Mouse (Mus musculus): ENCODE data around the gene Itgbl1. TPM values are rescaled to one million over a fixed set of nuclear protein-coding genes. Genes with fewer than 3 reads are reported as not detected.

The Itgbl1 gene
- polyA plus RNA-seq (2014; fragmentation: Nextera tagmentation; extraction: Ambion mirVana): 0.07 TPM in 1 of 2 replicates, not detected in the other

GRCm38 (mm10) chr14:123659921-123660385, at the start of gene Itgbl1:
TSS of gene Itgbl1 (plus strand) at chr14:123659971.
- Histone ChIP-seq H3K4me3 (ENCODE audit: low read depth, low read length) (no peak within 1 kb of the TSS), H3K9ac (ENCODE audit: low read length) (no peak within 1 kb of the TSS), H3K4me1 (ENCODE audit: control insufficient read depth, insufficient read depth, low read length) (no peaks in the 10 kb centered on the region), H3K27me3 (ENCODE audit: control insufficient read depth, insufficient read depth, low read length) (no peaks in the 10 kb centered on the region), H3K4me2 (ENCODE audit: low read depth, severe bottlenecking) (no peak within 1 kb of the TSS), H3K9me3 (ENCODE audit: control insufficient read depth, low read length) (no peaks in the 10 kb centered on the region), H3K27ac (replicated peaks; ENCODE audit: low read depth, low read length) (no peak within 1 kb of the TSS), H3K36me3 (ENCODE audit: control insufficient read depth, insufficient read depth, low read length) (no peaks in the 10 kb centered on the region)
- DNase-seq (ENCODE audit: low spot score) (no peak), ATAC-seq (ENCODE audit: insufficient number of reproducible peaks, low FRiP score, low TSS enrichment, low read depth) (no peak)
- WGBS: 26% methylated on average over 7 of the region's 7 CpGs

GRCm38 (mm10) chr14:123622969-123623368, 36.8 kb upstream of the Itgbl1 start:
- ATAC-seq (ENCODE audit: insufficient number of reproducible peaks, low FRiP score, low TSS enrichment, low read depth) (no peak), DNase-seq (ENCODE audit: low spot score) (no peak)
- 62% methylated on average over 1 of the region's 1 CpGs for WGBS
- Histone ChIP-seq H3K4me1 (ENCODE audit: control insufficient read depth, insufficient read depth, low read length) (peaks cover 3% of the 10 kb centered on the region; the same call in 1 of the 2 replicates), H3K36me3 (ENCODE audit: control insufficient read depth, insufficient read depth, low read length) (no peaks in the 10 kb centered on the region), H3K4me2 (ENCODE audit: low read depth, severe bottlenecking) (no peak overlapping the region), H3K4me3 (ENCODE audit: low read depth, low read length) (no peak overlapping the region), H3K27me3 (ENCODE audit: control insufficient read depth, insufficient read depth, low read length) (peaks cover 11% of the 10 kb centered on the region), H3K9me3 (ENCODE audit: control insufficient read depth, low read length) (no peaks in the 10 kb centered on the region), H3K27ac (replicated peaks; ENCODE audit: low read depth, low read length) (no peak overlapping the region), H3K9ac (ENCODE audit: low read length) (no peak overlapping the region)

- Histone ChIP-seq H3K27me3 (ENCODE audit: control insufficient read depth, insufficient read depth, low read length) (peaks cover 11% of the 10 kb centered on the region), H3K4me3 (ENCODE audit: low read depth, low read length) (peak within 1 kb of the TSS; percentile 37), H3K36me3 (ENCODE audit: control insufficient read depth, insufficient read depth, low read length) (no peaks in the 10 kb centered on the region), H3K27ac (replicated peaks; ENCODE audit: low read depth, low read length) (no peak within 1 kb of the TSS), H3K4me2 (ENCODE audit: low read depth, severe bottlenecking) (peak within 1 kb of the TSS; percentile 73), H3K9ac (ENCODE audit: low read length) (peak within 1 kb of the TSS; percentile 43; the same call in 1 of the 2 replicates), H3K4me1 (ENCODE audit: control insufficient read depth, insufficient read depth, low read length) (peaks cover 3% of the 10 kb centered on the region; the same call in 1 of the 2 replicates), H3K9me3 (ENCODE audit: control insufficient read depth, low read length) (no peaks in the 10 kb centered on the region)
- DNase-seq (ENCODE audit: low spot score): peak; percentile 63
- ATAC-seq (ENCODE audit: insufficient number of reproducible peaks, low FRiP score, low TSS enrichment, low read depth): peak; percentile 62
- WGBS: 2% methylated on average over 45 of the region's 47 CpGs
These were observed 33.1 kb upstream of the Itgbl1 start, which contains the start of gene Nalcn for GRCm38 (mm10) chr14:123626501-123627179. TSS of gene Nalcn (minus strand) at chr14:123627144.

GRCm38 (mm10) chr14:123627180-123627562, 32.6 kb upstream of the Itgbl1 start:
- Histone ChIP-seq H3K9me3 (ENCODE audit: control insufficient read depth, low read length) (no peaks in the 10 kb centered on the region), H3K27ac (replicated peaks; ENCODE audit: low read depth, low read length) (no peak overlapping the region), H3K4me1 (ENCODE audit: control insufficient read depth, insufficient read depth, low read length) (peaks cover 3% of the 10 kb centered on the region; the same call in 1 of the 2 replicates), H3K9ac (ENCODE audit: low read length) (0 out of 2 replicates have a peak overlapping the region, but pooled peaks have one; percentile 43), H3K36me3 (ENCODE audit: control insufficient read depth, insufficient read depth, low read length) (no peaks in the 10 kb centered on the region), H3K4me3 (ENCODE audit: low read depth, low read length) (peak overlapping the region; percentile 37), H3K27me3 (ENCODE audit: control insufficient read depth, insufficient read depth, low read length) (peaks cover 11% of the 10 kb centered on the region), H3K4me2 (ENCODE audit: low read depth, severe bottlenecking) (peak overlapping the region; percentile 73)
- ATAC-seq (ENCODE audit: insufficient number of reproducible peaks, low FRiP score, low TSS enrichment, low read depth) (no peak), DNase-seq (ENCODE audit: low spot score) (no peak)
- 56% methylated on average over 3 of the region's 3 CpGs for WGBS

- no peak overlapping the region for H3K4me3 ChIP-seq (ENCODE audit: low read depth, low read length)
- no peak overlapping the region for H3K27ac ChIP-seq (replicated peaks; ENCODE audit: low read depth, low read length)
- H3K9ac ChIP-seq (ENCODE audit: low read length): no peak overlapping the region
- H3K4me1 ChIP-seq (ENCODE audit: control insufficient read depth, insufficient read depth, low read length): no peaks in the 10 kb centered on the region
- no peak overlapping the region for H3K4me2 ChIP-seq (ENCODE audit: low read depth, severe bottlenecking)
- ATAC-seq (ENCODE audit: insufficient number of reproducible peaks, low FRiP score, low TSS enrichment, low read depth): peak; percentile 69; the same call in 1 of the 2 replicates
- WGBS: 22% methylated on average over 20 of the region's 20 CpGs
- H3K36me3 ChIP-seq (ENCODE audit: control insufficient read depth, insufficient read depth, low read length): no peaks in the 10 kb centered on the region
- no peaks in the 10 kb centered on the region for H3K9me3 ChIP-seq (ENCODE audit: control insufficient read depth, low read length)
- H3K27me3 ChIP-seq (ENCODE audit: control insufficient read depth, insufficient read depth, low read length): no peaks in the 10 kb centered on the region
- peak; percentile 69 for DNase-seq (ENCODE audit: low spot score)
These were observed 1.3 kb downstream of the Itgbl1 start for GRCm38 (mm10) chr14:123661091-123661491.

GRCm38 (mm10) chr14:123662386-123662785, 2.6 kb downstream of the Itgbl1 start:
- no peak for ATAC-seq (ENCODE audit: insufficient number of reproducible peaks, low FRiP score, low TSS enrichment, low read depth)
- H3K27ac ChIP-seq (replicated peaks; ENCODE audit: low read depth, low read length): no peak overlapping the region

GRCm38 (mm10) chr14:123663206-123663605, 3.4 kb downstream of the Itgbl1 start:
- Histone ChIP-seq H3K27me3 (ENCODE audit: control insufficient read depth, insufficient read depth, low read length) (no peaks in the 10 kb centered on the region), H3K4me2 (ENCODE audit: low read depth, severe bottlenecking) (no peak overlapping the region), H3K36me3 (ENCODE audit: control insufficient read depth, insufficient read depth, low read length) (no peaks in the 10 kb centered on the region)

More at GRCm38 (mm10) chr14:123662386-123662785, 2.6 kb downstream of the Itgbl1 start:
- no peak overlapping the region for H3K9ac ChIP-seq (ENCODE audit: low read length)
- H3K4me3 ChIP-seq (ENCODE audit: low read depth, low read length): no peak overlapping the region
- H3K9me3 ChIP-seq (ENCODE audit: control insufficient read depth, low read length): no peaks in the 10 kb centered on the region
- H3K36me3 ChIP-seq (ENCODE audit: control insufficient read depth, insufficient read depth, low read length): no peaks in the 10 kb centered on the region
- no peaks in the 10 kb centered on the region for H3K4me1 ChIP-seq (ENCODE audit: control insufficient read depth, insufficient read depth, low read length)
- H3K4me2 ChIP-seq (ENCODE audit: low read depth, severe bottlenecking): no peak overlapping the region
- H3K27me3 ChIP-seq (ENCODE audit: control insufficient read depth, insufficient read depth, low read length): no peaks in the 10 kb centered on the region
- WGBS: 82% methylated on average over 1 of the region's 1 CpGs
- no peak for DNase-seq (ENCODE audit: low spot score)

GRCm38 (mm10) chr14:123664451-123664850, 4.7 kb downstream of the Itgbl1 start:
- DNase-seq (ENCODE audit: low spot score) (no peak), ATAC-seq (ENCODE audit: insufficient number of reproducible peaks, low FRiP score, low TSS enrichment, low read depth) (no peak)
- Histone ChIP-seq H3K27me3 (ENCODE audit: control insufficient read depth, insufficient read depth, low read length) (no peaks in the 10 kb centered on the region), H3K4me3 (ENCODE audit: low read depth, low read length) (no peak overlapping the region), H3K9ac (ENCODE audit: low read length) (no peak overlapping the region), H3K36me3 (ENCODE audit: control insufficient read depth, insufficient read depth, low read length) (no peaks in the 10 kb centered on the region), H3K27ac (replicated peaks; ENCODE audit: low read depth, low read length) (no peak overlapping the region), H3K4me1 (ENCODE audit: control insufficient read depth, insufficient read depth, low read length) (no peaks in the 10 kb centered on the region), H3K9me3 (ENCODE audit: control insufficient read depth, low read length) (no peaks in the 10 kb centered on the region), H3K4me2 (ENCODE audit: low read depth, severe bottlenecking) (no peak overlapping the region)

More at GRCm38 (mm10) chr14:123663206-123663605, 3.4 kb downstream of the Itgbl1 start:
- H3K9ac ChIP-seq (ENCODE audit: low read length): no peak overlapping the region
- no peaks in the 10 kb centered on the region for H3K4me1 ChIP-seq (ENCODE audit: control insufficient read depth, insufficient read depth, low read length)
- no peak for DNase-seq (ENCODE audit: low spot score)
- H3K27ac ChIP-seq (replicated peaks; ENCODE audit: low read depth, low read length): no peak overlapping the region
- H3K4me3 ChIP-seq (ENCODE audit: low read depth, low read length): no peak overlapping the region
- ATAC-seq (ENCODE audit: insufficient number of reproducible peaks, low FRiP score, low TSS enrichment, low read depth): no peak
- no peaks in the 10 kb centered on the region for H3K9me3 ChIP-seq (ENCODE audit: control insufficient read depth, low read length)
